Mouse (Mus musculus) megakaryocyte, embryonic 14.5 days (primary cell): ENCODE data around the gene Olfr1019.

ENCODE experiments used
- FLI1 ChIP-seq: IDR thresholded peaks from 2 replicates; pipeline ENCODE4 v1.6.1; 2012; ENCODE audit warnings: low read length, inconsistent platforms, mixed read lengths
- GATA1 ChIP-seq: IDR thresholded peaks from 3 replicates; pipeline ENCODE4 v1.6.1; 2012; ENCODE audit warnings: mixed read lengths, low read length, inconsistent platforms, borderline replicate concordance

GRCm38 (mm10) chr2:85802444-85802843, 42.8 kb downstream of the Olfr1019 start, which contains the start of gene Olfr1016:
- TF ChIP-seq FLI1: no peak
- no peak for TF ChIP-seq GATA1
